Mouse (Mus musculus) inflammation-experienced regulatory T-cells, adult 6 months (primary cell): Measurements from ENCODE around the gene Slc5a1. TPM values are rescaled to one million over a fixed set of nuclear protein-coding genes. Genes with fewer than 3 reads are reported as not detected.

Experiments used
- ATAC-seq: one replicate; pipeline ENCODE4 v1.8.0; 2017
- polyA plus RNA-seq, 3 experiments: library from polyadenylated mRNA; unstranded; fragments of 100-300 nt; shearing (Covaris generic); gene quantifications; one replicate each; pipeline ENCODE4 v1.2.1; 2017

Slc5a1 gene
- polyA plus RNA-seq, 3 experiments from 2014 or later: not detected

DNA sequence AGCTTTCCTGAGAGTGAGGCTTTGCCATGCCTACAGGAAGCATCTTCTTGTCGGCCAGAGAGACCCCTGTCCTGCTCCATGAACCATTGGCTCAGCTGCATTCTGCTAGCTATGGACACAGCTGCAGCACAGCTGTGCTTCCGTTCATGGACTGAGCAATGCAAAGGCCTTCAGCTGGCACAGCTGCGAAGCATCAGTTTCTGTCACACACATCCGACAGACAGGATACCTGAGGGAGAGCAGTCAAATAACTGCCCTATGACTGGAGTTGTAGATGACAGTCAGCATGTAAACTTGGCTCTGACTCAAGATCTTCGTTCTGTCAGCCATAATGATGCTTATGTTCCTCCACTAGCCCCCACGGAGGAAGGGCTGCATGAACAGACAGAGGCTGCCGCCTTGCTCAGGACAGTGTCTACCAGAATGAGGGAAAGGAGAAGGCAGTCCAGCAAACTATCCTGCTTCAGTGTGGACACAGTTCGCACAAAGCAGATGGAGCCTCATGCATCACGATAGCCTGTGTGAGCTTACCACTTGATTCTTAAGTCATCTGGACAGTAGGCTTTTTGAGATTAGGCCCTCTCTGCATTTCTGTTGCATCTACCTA, 91.3 kb downstream of the Slc5a1 start:
- no peak for ATAC-seq

DNA sequence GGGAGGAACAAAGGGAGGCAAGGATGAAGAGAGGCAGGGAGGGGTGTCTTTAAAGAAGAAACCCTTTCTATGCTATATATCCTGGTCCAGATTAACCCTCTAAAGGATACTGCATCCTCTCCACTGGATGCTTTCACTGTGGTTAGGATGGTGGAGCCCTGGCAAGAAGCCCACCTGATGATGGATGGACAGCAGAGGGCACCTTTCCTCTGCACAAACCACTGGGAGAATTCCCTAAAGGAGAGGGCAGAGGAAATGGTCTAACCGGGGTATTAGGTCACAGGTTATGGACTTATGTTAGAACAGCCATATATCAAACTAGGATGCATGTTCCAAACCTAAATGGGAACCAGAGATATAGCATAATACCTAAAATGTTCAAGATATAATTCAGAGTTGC, 96.1 kb downstream of the Slc5a1 start:
- ATAC-seq: no peak

DNA sequence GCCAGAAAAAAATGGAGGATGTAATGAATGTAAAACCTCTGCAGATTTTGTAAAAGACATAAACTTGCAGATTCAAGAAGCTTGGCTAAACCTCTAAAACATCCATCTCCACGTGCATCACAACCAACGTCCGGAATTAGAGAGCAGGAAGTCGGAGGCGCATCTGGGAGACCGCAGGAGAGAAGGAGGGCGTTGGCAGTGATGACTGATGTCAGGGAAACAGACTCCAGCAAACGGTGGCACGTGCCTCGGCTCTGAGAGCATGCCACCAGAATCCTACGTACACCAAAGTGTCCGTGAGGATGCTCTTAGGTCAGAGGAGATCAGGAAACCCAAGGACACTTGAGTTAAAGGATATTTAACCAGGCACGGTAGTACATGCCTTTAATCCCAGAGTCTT, 97.7 kb downstream of the Slc5a1 start:
- ATAC-seq: no peak

DNA sequence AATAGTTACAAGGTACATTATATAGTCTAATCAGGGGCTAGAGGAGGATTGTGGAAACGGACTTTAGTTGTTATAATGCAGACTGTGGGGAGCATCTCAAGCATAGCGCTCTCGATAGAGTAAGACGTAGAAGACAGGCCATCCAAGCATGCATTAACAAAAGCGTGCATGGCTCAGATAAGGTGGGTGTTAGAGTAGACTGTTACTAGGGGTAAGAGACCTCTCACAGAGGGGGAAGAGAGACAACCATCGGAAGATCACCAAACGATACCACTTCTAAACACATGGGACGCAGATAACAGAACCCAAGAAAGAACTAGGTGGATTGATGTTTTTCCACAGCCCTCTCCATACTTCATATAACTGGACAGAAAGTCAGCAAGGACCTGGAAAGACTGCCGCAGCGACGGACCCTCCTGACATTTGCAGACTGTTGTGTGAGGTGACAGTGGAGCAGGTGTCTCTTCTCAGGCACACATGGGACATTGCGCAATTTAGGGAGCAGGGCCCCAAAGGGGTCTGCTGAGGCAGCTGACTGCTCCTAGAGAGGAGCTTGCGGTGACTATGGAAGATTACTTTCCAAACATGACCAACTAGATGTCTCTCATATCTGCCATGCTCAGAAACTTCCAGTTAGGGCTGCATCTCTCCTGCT, 98.6 kb downstream of the Slc5a1 start:
- no peak for ATAC-seq

DNA sequence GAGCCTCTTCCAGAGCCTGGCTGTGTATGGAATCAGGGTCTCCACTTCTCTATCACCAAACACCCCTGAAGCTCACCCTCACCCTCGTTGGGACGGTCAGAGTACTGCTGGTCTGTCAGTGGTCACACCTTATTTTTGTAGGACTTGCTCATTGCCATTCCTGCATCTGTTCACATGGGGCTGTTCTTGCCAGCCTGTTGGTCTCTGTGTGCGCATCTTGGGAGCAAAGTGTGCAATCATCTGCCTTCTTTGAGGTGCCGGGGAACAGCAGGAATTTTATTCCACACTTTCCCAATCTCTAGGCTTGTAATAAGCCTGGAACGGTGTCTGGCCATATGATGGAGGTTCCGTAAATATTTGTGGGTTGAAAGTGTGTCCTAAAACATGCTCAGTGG, 99.1 kb downstream of the Slc5a1 start:
- ATAC-seq: no peak

DNA sequence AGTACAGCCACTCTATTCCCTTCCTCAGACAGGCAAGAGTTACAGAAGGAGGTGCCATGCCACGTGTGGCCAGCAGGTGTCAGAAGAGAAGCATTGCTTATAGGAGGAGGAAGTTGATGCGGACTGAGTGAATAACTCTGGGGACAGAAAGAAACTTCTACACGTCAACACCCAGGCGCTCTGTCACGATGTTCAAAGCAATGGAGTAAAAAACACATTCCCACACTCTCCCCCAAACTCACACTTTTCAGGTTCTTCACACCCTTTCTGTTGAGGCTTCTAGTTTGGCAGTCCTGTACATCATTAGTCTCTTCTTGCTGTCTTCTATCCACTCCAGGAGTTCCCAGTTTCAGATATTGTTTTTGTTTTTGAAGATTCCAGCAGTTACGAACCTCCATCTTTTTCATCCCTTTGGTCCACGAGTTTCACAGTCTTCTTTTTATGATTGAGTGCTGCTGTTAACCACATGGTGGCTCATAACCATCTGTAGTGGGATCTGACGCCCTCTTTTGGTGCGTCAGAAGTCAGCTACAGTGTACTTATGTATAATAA, 99.7 kb downstream of the Slc5a1 start:
- ATAC-seq: peak; percentile 77

DNA sequence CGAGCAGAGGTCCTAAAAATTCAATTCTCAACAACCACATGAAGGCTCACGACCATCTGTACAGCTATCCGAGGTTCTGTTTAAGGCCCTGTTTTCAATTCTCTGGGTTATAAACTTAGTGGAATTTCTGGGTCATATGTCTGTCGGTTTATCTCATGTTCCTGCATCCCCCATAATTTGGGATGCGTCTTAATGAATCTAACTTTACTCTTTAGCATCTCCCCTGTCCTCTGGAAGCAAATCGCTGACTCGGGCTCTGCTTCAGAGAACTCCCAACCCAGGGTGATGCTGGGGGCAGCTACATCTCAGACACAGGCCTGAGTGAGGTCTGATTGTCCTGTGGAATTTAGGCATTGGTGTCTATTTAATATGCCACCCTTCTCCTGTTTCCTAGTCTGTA, 100.3 kb downstream of the Slc5a1 start:
- no peak for ATAC-seq

DNA sequence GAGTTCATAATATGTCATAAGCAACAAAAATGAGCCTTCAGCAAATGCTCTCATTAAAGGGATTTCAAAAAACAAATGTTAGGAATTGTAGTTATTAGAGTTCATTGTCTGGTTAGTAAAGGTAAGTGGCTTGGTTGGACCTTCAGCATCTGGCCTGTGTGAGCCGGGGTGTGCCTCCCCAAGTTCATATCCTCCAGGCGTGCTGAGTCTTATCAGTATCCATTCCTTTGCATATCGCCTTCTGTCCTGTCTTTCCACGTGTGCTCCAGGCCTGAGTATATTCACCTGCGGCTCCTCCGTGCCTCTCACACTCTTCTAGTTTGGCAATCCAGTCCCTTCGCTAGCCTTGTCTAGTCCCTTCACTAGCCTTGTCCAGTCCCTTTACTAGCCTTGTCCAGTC, 102.3 kb downstream of the Slc5a1 start:
- ATAC-seq: no peak

DNA sequence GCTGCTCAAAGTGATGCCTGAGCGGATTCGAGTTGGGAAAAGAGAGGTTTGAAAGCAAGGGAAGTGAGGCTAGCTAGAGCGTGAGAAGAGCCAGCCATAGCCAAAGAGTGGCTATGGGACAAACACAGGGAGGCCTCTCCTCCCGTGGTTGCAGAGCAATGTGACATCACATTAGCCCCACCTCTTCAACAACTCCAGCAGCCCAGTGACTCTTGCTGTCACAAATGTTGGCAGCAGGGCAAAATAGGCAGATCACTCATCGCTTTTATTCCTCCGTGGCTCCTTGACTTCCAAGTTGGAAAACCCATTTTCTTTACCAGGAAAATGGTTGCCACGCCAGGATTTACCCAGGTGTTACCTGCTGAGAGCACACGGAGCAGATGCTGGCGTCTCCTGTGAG, 103.1 kb downstream of the Slc5a1 start:
- ATAC-seq: no peak

DNA sequence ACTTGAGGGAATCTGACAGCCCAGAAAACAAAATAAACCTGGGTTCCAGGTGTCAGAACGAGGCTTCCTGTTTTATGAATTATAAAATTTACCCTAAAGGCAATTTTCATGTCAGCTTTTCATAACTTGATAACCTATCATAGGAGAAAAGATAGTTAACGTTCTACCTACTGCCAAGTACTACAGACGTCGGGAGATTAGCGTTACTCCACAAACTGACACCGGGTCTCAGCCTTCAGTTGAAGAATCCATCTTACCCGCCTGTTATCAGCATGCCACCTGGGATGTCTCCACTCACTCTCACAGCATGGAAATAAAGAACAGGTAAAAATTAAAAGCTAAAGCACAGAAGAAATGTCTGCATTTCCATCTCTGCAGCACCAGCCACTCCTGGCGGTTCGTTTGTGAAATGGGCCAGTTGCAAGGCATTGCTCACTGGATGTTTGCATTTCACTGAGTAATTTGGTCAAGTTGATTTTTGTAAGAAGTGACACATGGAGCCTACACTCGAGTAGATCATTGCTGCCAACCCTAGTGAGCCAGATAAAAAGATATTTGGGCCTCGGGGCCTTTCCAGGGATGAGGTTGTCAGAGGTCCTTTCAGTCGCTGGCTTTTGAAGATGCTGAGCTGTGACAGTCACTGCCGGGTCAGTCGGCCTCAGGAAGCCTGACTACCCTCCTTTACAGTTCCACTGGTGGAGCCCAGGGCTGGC, 104.7 kb downstream of the Slc5a1 start:
- no peak for ATAC-seq

DNA sequence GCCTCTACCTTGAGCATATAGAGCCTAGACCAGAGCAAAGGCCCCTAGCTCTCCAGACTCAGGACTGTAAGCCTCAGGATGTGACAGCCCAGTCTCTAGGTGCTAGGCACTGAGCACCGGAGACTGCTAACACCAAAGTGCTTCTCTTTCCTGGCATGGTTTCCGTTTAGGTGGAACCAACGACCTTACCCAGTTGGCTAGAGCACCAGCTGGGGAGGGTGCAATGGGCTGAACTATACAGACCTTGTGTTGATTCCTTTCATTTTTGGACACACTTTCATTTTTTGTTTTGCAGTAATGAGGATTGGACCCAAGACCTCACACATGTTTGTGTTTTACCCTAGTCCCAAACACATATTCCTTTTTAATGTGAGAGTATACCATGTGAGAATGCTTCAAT, 106.5 kb downstream of the Slc5a1 start:
- no peak for ATAC-seq

DNA sequence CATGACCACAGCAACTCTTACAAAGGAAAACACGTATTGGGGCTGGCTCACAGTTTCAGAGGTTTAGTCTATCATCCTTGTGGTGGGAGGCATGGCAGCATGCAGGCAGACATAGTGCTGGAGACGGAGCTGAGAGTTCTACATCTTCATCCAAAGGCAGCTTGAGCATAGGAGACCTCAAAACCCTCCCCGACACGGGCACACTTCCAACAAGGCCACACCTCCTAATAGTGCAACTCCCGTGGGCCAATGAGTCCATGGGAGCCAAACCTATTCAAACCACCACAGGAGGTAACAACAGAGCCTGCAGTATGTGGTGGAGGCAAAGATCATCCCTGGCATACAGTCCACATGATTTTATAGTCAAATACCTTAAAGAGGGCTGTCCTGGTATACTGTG, 107.2 kb downstream of the Slc5a1 start:
- no peak for ATAC-seq

Other genes starting within 250 kb of the Slc5a1 start
- 10 to 100 TPM; 23.2 to 26.6 (median 25.8) TPM for gene Prr14l, start 250.0 kb upstream of the Slc5a1 start, polyA plus RNA-seq
- gene Depdc5, start 240.5 kb upstream of the Slc5a1 start, polyA plus RNA-seq: 10 to 100 TPM; 20.6 to 23.8 (median 20.7) TPM
- gene Ywhah, start 85.4 kb upstream of the Slc5a1 start, polyA plus RNA-seq: 100 to 1,000 TPM; 206 to 398 (median 214) TPM
- gene Spon2, start 114.2 kb downstream of the Slc5a1 start, polyA plus RNA-seq: not detected
- gene Ctbp1, start 170.8 kb downstream of the Slc5a1 start, polyA plus RNA-seq: 10 to 100 TPM; 24.0 to 31.4 (median 28.0) TPM
- 10 to 100 TPM; 64.2 to 91.0 (median 77.0) TPM for gene Maea, start 231.3 kb downstream of the Slc5a1 start, polyA plus RNA-seq